Mouse (Mus musculus) hindbrain, embryonic 14.5 days (tissue): ENCODE measurements around the gene H2afv. TPM values are rescaled to one million over a fixed set of nuclear protein-coding genes. Genes with fewer than 3 reads are reported as not detected.
"Not testable (repeated sequence)": the region's sequence is repeated elsewhere in the genome, so short reads cannot be mapped to it uniquely, and the experiment has no call there.

Experiments
- ATAC-seq: fragments of 200-750 bp; cut with Nextera tagmentation; 2 replicates; pipeline ENCODE4 v1.8.0; 2017; ENCODE audit warnings: moderate number of reproducible peaks, mild to moderate bottlenecking, moderate TSS enrichment, moderate library complexity; ENCODE audit not compliant: low FRiP score
- DNase-seq: peaks from one replicate; pipeline ENCODE4 v3.0.0-alpha.2; 2015; ENCODE audit warnings: low spot score
- H3K27ac ChIP-seq: fragments of 300-500 bp; sonication (generic); 2 replicates; pipeline ENCODE4 v1.5.1; 2014; ENCODE audit warnings: mild to moderate bottlenecking, moderate library complexity
- H3K27me3 ChIP-seq: fragments of 300-500 bp; sonication (generic); 2 replicates; pipeline ENCODE4 v1.6.1; 2014; ENCODE audit warnings: mild to moderate bottlenecking, low read length, mixed read lengths; ENCODE audit not compliant: control insufficient read depth, insufficient read depth
- H3K36me3 ChIP-seq: fragments of 300-500 bp; sonication (generic); replicated peaks from 2 replicates; pipeline ENCODE4 v1.6.1; 2014; ENCODE audit not compliant: control insufficient read depth, insufficient read depth
- H3K4me1 ChIP-seq: fragments of 300-500 bp; sonication (generic); replicated peaks from 2 replicates; pipeline ENCODE4 v1.6.1; 2014; ENCODE audit warnings: antibody characterized with exemption, low read length, mixed read lengths; ENCODE audit not compliant: control insufficient read depth, insufficient read depth
- H3K4me2 ChIP-seq: fragments of 300-500 bp; sonication (generic); replicated peaks from 2 replicates; pipeline ENCODE4 v1.6.1; 2014; ENCODE audit warnings: mild to moderate bottlenecking, moderate library complexity
- H3K4me3 ChIP-seq: fragments of 300-500 bp; sonication (generic); replicated peaks from 2 replicates; pipeline ENCODE4 v1.5.1; 2014; ENCODE audit warnings: mild to moderate bottlenecking, low read length
- H3K9ac ChIP-seq: fragments of 300-500 bp; sonication (generic); 2 replicates; pipeline ENCODE4 v1.6.1; 2014
- H3K9me3 ChIP-seq: fragments of 300-500 bp; sonication (generic); 2 replicates; pipeline ENCODE4 v1.6.1; 2016; ENCODE audit warnings: low read length; ENCODE audit not compliant: control insufficient read depth
- WGBS: fragments of 180-500 bp; shearing (Covaris S2); extraction: QIAGEN DNeasy Blood & Tissue Kit; methylation state at CpG from one replicate; pipeline ENCODE4 v1.1.7; 2014; 5-methylcytosine and 5-hydroxymethylcytosine counted together
- polyA plus RNA-seq: library from polyadenylated mRNA; unstranded; fragments of >200 nt; fragmentation: Nextera tagmentation; extraction: Ambion mirVana; gene quantifications from 2 replicates; pipeline ENCODE4 v1.2.1, GENCODE M21; 2014

The H2afv gene
- polyA plus RNA-seq, 1 experiment from 2014 or later: 249 TPM

- DNase-seq: no peak
- Histone ChIP-seq H3K27ac (peak within 1 kb of the TSS; percentile 96), H3K4me1 (peaks cover 28% of the 10 kb centered on the region), H3K36me3 (peaks cover 23% of the 10 kb centered on the region), H3K4me2 (peak within 1 kb of the TSS; percentile 88), H3K4me3 (peak within 1 kb of the TSS; percentile 90), H3K9me3 (no peaks in the 10 kb centered on the region), H3K27me3 (no peaks in the 10 kb centered on the region), H3K9ac (peak within 1 kb of the TSS; percentile 98)
- WGBS: 11% methylated on average over 21 of the region's 21 CpGs
- no peak; the same call in 1 of the 2 replicates for ATAC-seq
Measured at GRCm38 (mm10) chr11:6414751-6415550, 29.3 kb downstream of the H2afv start, which contains the start of gene Ppia. Gene Ppia (plus strand): TSS chr11:6415443.

- DNase-seq: no peak
- Histone ChIP-seq H3K27ac (no peak overlapping the region), H3K4me3 (no peak overlapping the region), H3K9ac (no peak overlapping the region), H3K9me3 (no peaks in the 10 kb centered on the region), H3K27me3 (no peaks in the 10 kb centered on the region), H3K36me3 (peaks cover 8% of the 10 kb centered on the region), H3K4me1 (peaks cover 23% of the 10 kb centered on the region), H3K4me2 (no peak overlapping the region)
- ATAC-seq: no peak
- 97% methylated on average over 12 of the region's 12 CpGs for WGBS
Measured at GRCm38 (mm10) chr11:6413264-6413663, 31.0 kb downstream of the H2afv start.

GRCm38 (mm10) chr11:6411684-6412083, 32.6 kb downstream of the H2afv start:
- peak; percentile 83 for DNase-seq
- Histone ChIP-seq H3K4me2 (no peak overlapping the region), H3K27ac (no peak overlapping the region), H3K4me1 (peaks cover 8% of the 10 kb centered on the region), H3K36me3 (no peaks in the 10 kb centered on the region), H3K9me3 (no peaks in the 10 kb centered on the region), H3K9ac (no peak overlapping the region), H3K4me3 (no peak overlapping the region), H3K27me3 (no peaks in the 10 kb centered on the region)
- no peak for ATAC-seq
- WGBS: 2% methylated on average over 5 of the region's 5 CpGs

GRCm38 (mm10) chr11:6410755-6411154, 33.5 kb downstream of the H2afv start:
- DNase-seq, ATAC-seq, H3K4me1 ChIP-seq, H3K36me3 ChIP-seq, H3K9ac ChIP-seq, H3K4me2 ChIP-seq, H3K4me3 ChIP-seq, H3K27me3 ChIP-seq, H3K9me3 ChIP-seq, H3K27ac ChIP-seq: not testable (repeated sequence)
- 88% methylated on average over 5 of the region's 5 CpGs for WGBS

GRCm38 (mm10) chr11:6410050-6410602, 34.1 kb downstream of the H2afv start:
- no peak for DNase-seq
- H3K27ac ChIP-seq: no peak overlapping the region
- peaks cover 13% of the 10 kb centered on the region for H3K36me3 ChIP-seq
- H3K27me3 ChIP-seq: no peaks in the 10 kb centered on the region
- H3K9ac ChIP-seq: no peak overlapping the region
- ATAC-seq: no peak
- no peaks in the 10 kb centered on the region for H3K9me3 ChIP-seq
- 45% methylated on average over 5 of the region's 5 CpGs for WGBS
- no peak overlapping the region for H3K4me3 ChIP-seq
- no peak overlapping the region for H3K4me2 ChIP-seq
- peaks cover 10% of the 10 kb centered on the region for H3K4me1 ChIP-seq

GRCm38 (mm10) chr11:6407162-6407621, 37.1 kb downstream of the H2afv start:
- H3K9ac ChIP-seq: no peak overlapping the region
- H3K27me3 ChIP-seq: no peaks in the 10 kb centered on the region
- 90% methylated on average over 3 of the region's 3 CpGs for WGBS
- ATAC-seq (no peak), DNase-seq (no peak)
- H3K4me2 ChIP-seq: no peak overlapping the region
- H3K36me3 ChIP-seq: peaks cover 43% of the 10 kb centered on the region
- H3K27ac ChIP-seq: 0 out of 2 replicates have a peak overlapping the region, but pooled peaks have one; percentile 71
- H3K9me3 ChIP-seq: no peaks in the 10 kb centered on the region
- H3K4me3 ChIP-seq: no peak overlapping the region
- peaks cover 4% of the 10 kb centered on the region; the same call in 1 of the 2 replicates for H3K4me1 ChIP-seq

- 49% methylated on average over 14 of the region's 14 CpGs for WGBS
- peak; percentile 15; the same call in 1 of the 2 replicates for ATAC-seq
- Histone ChIP-seq H3K4me3 (no peak overlapping the region), H3K27me3 (no peaks in the 10 kb centered on the region), H3K36me3 (peaks cover 49% of the 10 kb centered on the region), H3K4me2 (no peak overlapping the region), H3K9me3 (no peaks in the 10 kb centered on the region), H3K27ac (peak overlapping the region; percentile 71), H3K9ac (peak overlapping the region; percentile 20; the same call in 1 of the 2 replicates), H3K4me1 (peaks cover 4% of the 10 kb centered on the region; the same call in 1 of the 2 replicates)
- no peak for DNase-seq
Measured at GRCm38 (mm10) chr11:6406251-6407161, 37.7 kb downstream of the H2afv start.

GRCm38 (mm10) chr11:6405591-6406081, 38.6 kb downstream of the H2afv start:
- peaks cover 58% of the 10 kb centered on the region for H3K36me3 ChIP-seq
- no peak for ATAC-seq

More at GRCm38 (mm10) chr11:6405591-6406081, 38.6 kb downstream of the H2afv start:
- H3K9ac ChIP-seq: 0 out of 2 replicates have a peak overlapping the region, but pooled peaks have one; percentile 20
- H3K4me1 ChIP-seq: peaks cover 4% of the 10 kb centered on the region; the same call in 1 of the 2 replicates
- WGBS: 92% methylated on average over 4 of the region's 4 CpGs
- no peaks in the 10 kb centered on the region for H3K9me3 ChIP-seq
- no peak overlapping the region for H3K4me2 ChIP-seq
- peak overlapping the region; percentile 71 for H3K27ac ChIP-seq
- no peak for DNase-seq
- H3K27me3 ChIP-seq: no peaks in the 10 kb centered on the region
- H3K4me3 ChIP-seq: no peak overlapping the region
